Mouse (Mus musculus) liver, embryonic 14.5 days (tissue): ENCODE measurements around the gene Wdr26. TPM values are rescaled to one million over a fixed set of nuclear protein-coding genes. Genes with fewer than 3 reads are reported as not detected.

Experiments used
- ATAC-seq: fragments of 200-750 bp; cut with Nextera tagmentation; 2 replicates; pipeline ENCODE4 v1.8.0; 2017; ENCODE audit warnings: moderate number of reproducible peaks, mild to moderate bottlenecking, moderate library complexity; ENCODE audit not compliant: insufficient read depth
- DNase-seq, 3 experiments: peaks; one replicate each; pipeline ENCODE4 v3.0.0-alpha.2; 2012 to 2013; ENCODE audit warnings: low read depth in 3 of 3, low spot score in 3 of 3
- H3K27ac ChIP-seq: fragments of 300-500 bp; sonication (generic); 2 replicates; pipeline ENCODE4 v1.5.1; 2014; ENCODE audit warnings: moderate library complexity, mild to moderate bottlenecking, control low read depth, inconsistent platforms
- H3K27me3 ChIP-seq: fragments of 300-500 bp; sonication (generic); 2 replicates; pipeline ENCODE4 v1.6.1; 2014; ENCODE audit warnings: mild to moderate bottlenecking, low read length, moderate library complexity; ENCODE audit not compliant: control insufficient read depth, insufficient read depth
- H3K36me3 ChIP-seq: fragments of 300-500 bp; sonication (generic); replicated peaks from 2 replicates; pipeline ENCODE4 v1.6.1; 2014; ENCODE audit warnings: low read depth; ENCODE audit not compliant: control insufficient read depth, insufficient read depth
- H3K4me1 ChIP-seq, 2 experiments: fragments of 200-500 bp in 1 of 2; fragments of 300-500 bp in 1 of 2; sonication (generic) in 1 of 2; replicated peaks; 2 replicates each; pipeline ENCODE4 v1.6.1; 2012 to 2014; ENCODE audit warnings: antibody characterized with exemption in 1 of 2, inconsistent platforms in 1 of 2, low read length in 1 of 2; ENCODE audit not compliant: control insufficient read depth in 2 of 2, insufficient read depth in 2 of 2
- H3K4me2 ChIP-seq: fragments of 300-500 bp; sonication (generic); 2 replicates; pipeline ENCODE4 v1.6.1; 2014; ENCODE audit warnings: low read depth, mild to moderate bottlenecking, control low read depth, moderate library complexity
- H3K4me3 ChIP-seq, 2 experiments: fragments of 200-500 bp in 1 of 2; fragments of 300-500 bp in 1 of 2; sonication (generic) in 1 of 2; 2 replicates each; pipeline ENCODE4 v1.5.1; 2012 to 2014; ENCODE audit warnings: low read depth in 2 of 2, low read length in 2 of 2, mild to moderate bottlenecking in 2 of 2, control low read depth in 1 of 2, inconsistent platforms in 1 of 2, moderate library complexity in 1 of 2; ENCODE audit not compliant: insufficient read depth in 1 of 2
- H3K9ac ChIP-seq: fragments of 300-500 bp; sonication (generic); replicated peaks from 2 replicates; pipeline ENCODE4 v1.6.1; 2014; ENCODE audit warnings: mild to moderate bottlenecking, control low read depth, moderate library complexity
- H3K9me3 ChIP-seq: fragments of 300-500 bp; sonication (generic); 2 replicates; pipeline ENCODE4 v1.6.1; 2016; ENCODE audit warnings: low read length, mixed read lengths; ENCODE audit not compliant: control insufficient read depth
- CTCF ChIP-seq: IDR thresholded peaks from 2 replicates; pipeline ENCODE4 v1.5.1; 2016; ENCODE audit warnings: antibody characterized with exemption, low read depth, control low read depth
- EP300 ChIP-seq: IDR thresholded peaks from 2 replicates; pipeline ENCODE4 v1.6.1; 2016; ENCODE audit warnings: antibody characterized with exemption, low read depth
- WGBS: fragments of 180-500 bp; shearing (Covaris S2); extraction: QIAGEN DNeasy Blood & Tissue Kit; methylation state at CpG from one replicate; pipeline ENCODE4 v1.1.7; 2014; ENCODE audit not compliant: insufficient replicate concordance; 5-methylcytosine and 5-hydroxymethylcytosine counted together
- polyA plus RNA-seq, 2 experiments: library from polyadenylated mRNA; depleted of rRNA in 1 of 2; stranded (reverse) in 1 of 2; unstranded in 1 of 2; fragments of >200 nt; fragmentation: Nextera tagmentation in 1 of 2; extraction: Ambion mirVana in 1 of 2; gene quantifications; 2 replicates each; pipeline versions ENCODE4 v1.2.1 to v1.2.3; 2012 to 2014

Gene Wdr26
- polyA plus RNA-seq, 2 experiments = 57.8 to 68.9 TPM

DNA sequence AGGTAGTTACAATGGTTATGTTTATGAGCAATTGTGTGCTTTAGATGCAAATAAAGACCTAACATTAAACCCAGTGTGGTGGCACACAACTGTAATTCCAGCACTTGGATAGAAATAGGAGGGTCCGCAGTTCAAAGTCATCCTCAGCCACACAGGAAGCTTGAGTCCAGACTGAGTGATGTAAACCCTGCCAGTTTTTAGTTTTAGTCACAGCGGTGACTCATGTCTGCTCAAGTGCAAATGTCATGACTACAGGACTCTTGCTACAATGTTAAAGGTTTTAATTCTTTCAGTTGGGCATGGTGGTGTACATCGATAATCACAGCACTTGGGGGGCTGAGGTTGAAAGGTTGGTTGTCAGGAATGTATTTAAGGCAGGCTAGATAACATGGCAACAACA lies 85.9 kb downstream of the Wdr26 start:
- Histone ChIP-seq H3K4me2 (no peak overlapping the region), H3K4me1 (no peaks in the 10 kb centered on the region), H3K4me3 (no peak overlapping the region), H3K36me3 (peaks cover 53% of the 10 kb centered on the region), H3K27ac (no peak overlapping the region), H3K27me3 (no peaks in the 10 kb centered on the region), H3K9ac (no peak overlapping the region), H3K9me3 (no peaks in the 10 kb centered on the region)
- WGBS = 84% methylated on average over 3 of the region's 3 CpGs
- DNase-seq (no peak), ATAC-seq (no peak)
- no peak for TF ChIP-seq CTCF
- TF ChIP-seq EP300 = no peak

DNA sequence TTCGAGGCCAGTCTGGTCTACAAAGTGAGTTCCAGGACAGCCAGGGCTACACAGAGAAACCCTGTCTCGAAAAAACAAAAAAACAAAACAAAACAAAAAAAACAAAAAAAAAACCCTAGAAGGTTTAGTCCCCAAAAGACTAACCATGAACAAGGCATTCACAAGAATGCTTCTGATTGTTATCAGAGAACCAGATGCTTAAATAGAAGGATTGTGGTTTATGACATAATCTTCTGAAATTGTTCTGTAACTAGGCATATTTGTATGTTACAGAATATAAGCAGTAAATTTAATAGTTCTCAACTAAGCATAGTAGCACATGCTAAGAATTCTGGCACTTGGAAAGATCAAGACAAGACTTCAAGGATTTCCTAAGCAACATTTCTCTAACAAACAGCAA lies 87.7 kb downstream of the Wdr26 start:
- no peak overlapping the region for H3K4me2 ChIP-seq
- no peak overlapping the region for H3K27ac ChIP-seq
- TF ChIP-seq EP300 = no peak
- TF ChIP-seq CTCF = no peak
- H3K4me1 ChIP-seq = no peaks in the 10 kb centered on the region
- ATAC-seq (no peak), DNase-seq (no peak)
- H3K27me3 ChIP-seq = no peaks in the 10 kb centered on the region
- peaks cover 50% of the 10 kb centered on the region for H3K36me3 ChIP-seq
- no peak overlapping the region for H3K4me3 ChIP-seq
- no peaks in the 10 kb centered on the region for H3K9me3 ChIP-seq
- H3K9ac ChIP-seq = no peak overlapping the region
- WGBS = 90% methylated on average over 2 of the region's 2 CpGs

Other genes with a start within 250 kb of the Wdr26 start
- gene Ephx1, start 191.1 kb downstream of the Wdr26 start, polyA plus RNA-seq (2012; rRNA removed) = 2.8 and 2.9 TPM in 2 replicates
- gene Ephx1, start 191.1 kb downstream of the Wdr26 start, polyA plus RNA-seq (2014; fragmentation: Nextera tagmentation; extraction: Ambion mirVana) = 4.2 and 4.8 TPM in 2 replicates
- gene 9130409I23Rik, start 160.8 kb downstream of the Wdr26 start, polyA plus RNA-seq (2012; rRNA removed) = 0.03 and 0.05 TPM in 2 replicates
- gene 9130409I23Rik, start 160.8 kb downstream of the Wdr26 start, polyA plus RNA-seq (2014; fragmentation: Nextera tagmentation; extraction: Ambion mirVana) = not detected in 2 replicates
- gene Nvl, start 67.8 kb downstream of the Wdr26 start, polyA plus RNA-seq (2012; rRNA removed) = 9.1 and 13.1 TPM in 2 replicates
- gene Nvl, start 67.8 kb downstream of the Wdr26 start, polyA plus RNA-seq (2014; fragmentation: Nextera tagmentation; extraction: Ambion mirVana) = 10.8 and 11.6 TPM in 2 replicates
- gene Cnih4, start 67.3 kb downstream of the Wdr26 start, polyA plus RNA-seq (2012; rRNA removed) = 9.5 and 10.0 TPM in 2 replicates
- 53.3 and 55.4 TPM in 2 replicates for gene Cnih4, start 67.3 kb downstream of the Wdr26 start, polyA plus RNA-seq (2014; fragmentation: Nextera tagmentation; extraction: Ambion mirVana)
- gene Cnih3, start 140.6 kb upstream of the Wdr26 start, polyA plus RNA-seq (2012; rRNA removed) = 0.02 TPM in 1 of 2 replicates, not detected in the other
- not detected in 2 replicates for gene Cnih3, start 140.6 kb upstream of the Wdr26 start, polyA plus RNA-seq (2014; fragmentation: Nextera tagmentation; extraction: Ambion mirVana)